Mouse (Mus musculus) lung, postnatal 14 days (tissue): ENCODE data around the gene Arhgdib.
"Not testable (repeated sequence)": the region's sequence is repeated elsewhere in the genome, so short reads cannot be mapped to it uniquely, and the experiment has no call there.

Experiments used
- DNase-seq: peaks from one replicate; pipeline ENCODE4 v3.0.0; 2021

The Arhgdib gene

DNA sequence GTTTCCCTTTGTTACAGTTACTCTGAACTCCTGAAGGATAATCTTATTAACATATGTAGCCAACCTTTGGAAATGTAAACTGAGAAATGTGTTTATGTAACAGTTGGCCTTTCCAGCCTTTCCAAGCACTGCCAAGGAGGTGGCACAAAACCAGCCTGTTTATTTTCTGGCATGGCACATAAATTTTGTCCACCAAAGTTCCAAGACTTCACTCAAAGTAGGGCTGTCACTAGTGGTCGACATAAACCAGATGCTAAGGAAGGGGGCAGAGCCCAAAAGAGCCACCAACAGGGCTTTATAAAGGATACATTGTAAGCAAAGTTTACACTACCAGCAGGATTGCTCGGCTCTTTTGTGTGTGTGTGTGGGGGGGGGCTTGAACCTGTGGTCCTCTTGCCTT, 23.8 kb downstream of the Arhgdib start:
- DNase-seq, result no peak

GRCm38 (mm10) chr6:136915721-136916395, 25.8 kb downstream of the Arhgdib start:
- no peak for DNase-seq

GRCm38 (mm10) chr6:136914234-136914633, 27.5 kb downstream of the Arhgdib start:
- no peak for DNase-seq

GRCm38 (mm10) chr6:136913384-136914126, 28.1 kb downstream of the Arhgdib start:
- peak; percentile 53 for DNase-seq

GRCm38 (mm10) chr6:136912751-136913265, 28.9 kb downstream of the Arhgdib start:
- no peak for DNase-seq

DNA sequence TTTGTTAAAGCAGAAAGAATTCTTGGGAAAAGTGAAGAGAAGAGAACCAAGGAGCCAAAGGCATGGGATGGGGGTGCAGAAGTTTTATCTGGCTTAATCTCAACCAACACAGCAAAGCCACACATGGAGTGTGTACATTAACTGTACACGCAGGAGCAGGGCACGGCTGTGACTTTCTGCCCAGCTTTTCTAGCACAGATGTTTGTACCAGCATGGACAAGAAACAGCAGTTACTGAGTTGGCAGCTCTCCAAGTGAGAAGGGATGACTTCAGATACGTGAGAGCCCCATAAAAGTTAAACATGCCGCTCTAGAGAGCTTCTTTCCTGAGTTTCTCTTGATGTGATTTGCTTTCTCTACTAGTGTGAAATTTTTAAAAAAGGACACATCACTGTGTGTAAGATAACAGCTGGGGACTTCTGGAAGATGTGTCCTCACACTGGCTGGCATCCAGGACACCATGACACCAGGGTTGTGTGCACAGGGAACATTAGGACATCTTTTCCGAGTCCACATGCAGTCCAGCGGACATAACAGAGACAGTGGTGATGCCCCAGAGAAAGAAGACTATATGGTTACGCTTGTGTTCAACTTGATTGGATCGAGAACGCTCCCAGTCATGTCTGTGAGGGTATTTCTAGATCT, 31.3 kb downstream of the Arhgdib start:
- peak; percentile 63 for DNase-seq

DNA sequence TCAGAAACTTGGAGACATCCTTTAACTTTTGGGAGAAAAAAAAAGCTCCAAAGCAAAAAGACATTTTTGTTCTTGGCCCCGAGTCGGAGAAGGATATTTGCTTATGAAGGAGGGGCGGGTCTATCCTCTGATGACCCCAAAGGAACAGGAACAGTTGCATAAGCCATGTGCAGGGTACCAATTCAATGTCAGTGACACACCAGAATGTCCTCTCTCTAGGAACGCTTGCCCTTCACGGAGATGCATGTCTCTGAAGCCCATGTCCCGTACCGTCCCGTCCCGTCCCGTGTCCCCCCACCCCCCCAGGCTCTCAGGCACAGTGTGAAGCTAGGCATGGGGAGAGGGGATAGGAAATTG, 34.8 kb downstream of the Arhgdib start:
- peak; percentile 40 for DNase-seq

DNA sequence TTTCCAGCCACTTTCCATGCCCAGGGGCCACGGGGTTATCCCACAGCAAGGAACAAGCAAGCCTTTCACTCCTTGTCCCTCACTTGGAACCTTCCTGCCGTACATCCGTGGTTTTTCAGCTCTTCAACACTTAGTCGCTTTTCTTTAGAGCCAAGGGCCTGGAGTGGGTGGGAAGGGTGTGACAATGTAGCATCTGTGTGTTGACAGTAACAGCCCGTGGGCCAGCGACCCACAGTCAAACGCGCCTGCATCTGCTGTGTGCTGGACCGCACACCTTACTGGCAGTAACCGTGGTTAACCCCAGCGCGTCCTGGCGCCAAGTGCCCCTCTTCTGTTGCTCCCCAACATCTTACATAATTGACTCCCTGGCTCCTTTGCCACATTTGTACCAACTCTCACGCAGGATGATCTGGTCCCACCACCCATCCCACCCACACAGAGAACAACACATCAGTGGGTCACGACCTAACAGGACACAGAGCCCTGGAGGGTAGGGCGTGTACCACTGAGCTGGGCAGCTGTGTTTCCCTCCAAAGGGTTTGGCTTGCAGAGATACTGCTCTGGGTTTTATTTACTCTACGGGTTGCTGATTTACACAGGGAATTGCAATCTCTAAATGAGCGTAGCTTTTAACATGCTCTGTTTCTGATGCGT, 35.3 kb downstream of the Arhgdib start:
- DNase-seq, result no peak

GRCm38 (mm10) chr6:136903885-136904470, 37.7 kb downstream of the Arhgdib start:
- DNase-seq, result no peak

DNA sequence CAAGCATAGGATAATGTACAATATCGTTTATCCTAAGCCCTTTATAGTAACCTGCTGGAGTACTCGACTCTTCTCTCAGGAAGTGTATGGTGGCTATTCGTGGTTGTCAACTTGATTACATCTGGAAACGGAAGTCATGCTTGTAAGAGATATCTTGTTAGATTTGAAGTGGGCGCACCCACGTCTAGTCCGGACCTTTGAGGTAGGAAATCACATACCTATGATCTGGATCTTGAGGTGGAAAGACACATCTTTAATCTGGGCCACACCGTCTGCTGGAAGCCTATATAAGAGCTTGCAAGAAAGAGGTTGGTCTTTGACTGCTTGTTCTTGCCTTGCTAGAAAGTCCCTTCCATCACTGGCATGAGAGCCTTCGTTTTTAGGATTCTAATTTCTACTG, 39.2 kb downstream of the Arhgdib start:
- no peak for DNase-seq

DNA sequence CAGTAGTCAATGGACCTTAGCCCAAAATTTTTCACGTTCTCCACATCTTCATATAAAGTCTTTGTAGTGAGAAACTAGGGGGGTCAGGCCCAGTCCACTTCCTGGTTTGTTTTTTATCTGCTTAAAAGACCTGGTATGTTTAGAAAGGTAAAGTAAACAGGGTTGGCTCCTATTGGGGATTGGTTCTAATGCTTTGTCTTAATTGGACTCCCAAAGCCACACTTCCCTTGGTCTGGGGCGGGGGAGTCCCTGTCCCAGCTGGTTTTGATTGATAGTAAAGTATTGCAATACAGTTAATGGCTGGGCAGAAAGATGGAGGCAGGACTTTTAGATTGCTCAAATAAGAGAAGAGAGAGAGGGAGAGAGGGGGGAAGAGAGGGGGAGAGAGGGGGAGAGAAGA, 40.7 kb downstream of the Arhgdib start:
- no peak for DNase-seq

DNA sequence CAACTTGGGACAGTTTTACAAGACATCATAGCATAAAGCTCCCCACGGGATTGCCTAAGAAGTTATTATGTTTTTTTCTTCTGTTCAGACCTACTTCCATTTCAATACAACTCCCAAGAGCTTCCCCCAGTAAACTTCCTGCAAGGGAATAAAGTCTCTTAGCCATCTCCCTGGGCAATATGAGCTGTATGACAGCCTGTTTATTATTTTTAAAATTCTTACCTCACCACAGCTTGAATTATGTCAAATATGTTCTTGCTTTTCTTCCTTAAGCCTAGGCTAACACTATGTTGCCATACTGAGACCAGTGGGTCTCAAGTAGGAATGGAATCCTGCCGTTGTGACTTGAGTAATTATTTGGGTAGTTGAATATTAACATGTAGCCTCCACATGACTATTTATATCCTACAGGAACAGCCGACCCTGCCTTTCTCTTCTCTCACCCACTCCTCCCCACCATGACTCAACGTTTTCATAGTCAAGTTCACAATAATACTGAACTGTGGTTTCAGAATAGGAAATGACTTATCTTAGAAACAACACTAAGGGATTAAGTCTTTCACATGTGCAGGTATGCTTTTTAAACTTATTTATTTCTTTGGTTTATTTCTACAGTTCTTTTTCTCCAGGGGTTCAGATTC, 41.2 kb downstream of the Arhgdib start:
- no peak for DNase-seq

GRCm38 (mm10) chr6:136898954-136899353, 42.7 kb downstream of the Arhgdib start:
- no peak for DNase-seq

GRCm38 (mm10) chr6:136898222-136898621, 43.5 kb downstream of the Arhgdib start:
- DNase-seq, result peak; percentile 75

GRCm38 (mm10) chr6:136897789-136898188, 43.9 kb downstream of the Arhgdib start:
- no peak for DNase-seq

DNA sequence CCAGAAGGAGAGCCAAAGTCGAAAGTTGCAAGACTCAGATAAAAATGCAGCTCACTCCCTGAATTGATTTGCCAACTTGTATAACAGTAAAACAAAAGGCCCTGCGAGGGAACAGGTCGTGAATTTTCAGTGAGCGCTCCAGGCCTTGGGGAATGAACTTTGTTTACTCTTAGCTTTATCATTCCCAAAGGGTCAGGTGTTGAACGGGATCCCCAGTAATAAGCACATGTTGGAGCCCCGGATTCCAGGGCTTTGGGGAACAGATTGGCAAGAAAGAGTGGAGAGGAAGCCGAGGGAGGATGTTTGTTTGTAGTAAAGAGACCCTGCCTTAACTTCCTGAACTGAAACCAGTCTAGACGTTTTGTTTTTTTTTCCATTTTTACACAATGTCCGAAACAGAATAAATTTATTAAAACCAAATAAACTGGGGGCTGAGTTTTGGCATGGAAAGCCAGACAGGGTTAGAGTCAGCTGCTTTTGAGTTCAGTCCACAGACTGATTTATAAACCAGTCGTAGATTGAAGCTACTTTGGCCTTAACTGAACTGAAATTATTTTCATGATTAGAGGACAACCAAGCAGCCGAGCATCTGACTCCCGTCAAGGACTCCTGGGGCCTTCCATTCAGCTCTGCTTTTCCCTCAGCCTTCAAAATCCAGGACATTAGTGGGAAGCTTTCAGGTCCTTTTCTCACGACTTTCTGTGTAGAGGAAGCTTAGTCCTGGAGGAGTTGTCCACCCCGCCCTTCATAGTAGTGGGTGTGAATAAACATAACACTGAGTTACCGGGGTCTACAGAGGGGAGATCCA, 47.0 kb downstream of the Arhgdib start:
- no peak for DNase-seq

DNA sequence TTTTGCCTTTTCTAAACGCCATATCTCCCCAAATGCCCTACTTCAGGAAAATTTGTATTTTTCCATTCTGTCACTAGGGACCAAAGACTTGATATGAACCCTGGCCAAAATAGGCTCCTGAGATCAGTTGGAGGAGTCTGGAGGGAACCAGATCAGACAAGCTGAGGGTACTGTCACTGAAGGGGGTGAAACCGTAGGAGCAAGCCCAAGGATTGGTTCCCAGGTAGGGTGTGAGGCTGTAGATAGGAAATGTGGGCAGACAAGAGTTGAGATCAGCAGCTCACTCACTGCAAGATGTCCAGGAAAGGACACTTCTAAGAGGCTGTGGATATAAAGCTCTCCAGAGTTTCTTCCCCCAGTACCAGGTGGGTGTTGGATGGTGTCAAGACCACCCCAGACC, 49.7 kb downstream of the Arhgdib start:
- no peak for DNase-seq

DNA sequence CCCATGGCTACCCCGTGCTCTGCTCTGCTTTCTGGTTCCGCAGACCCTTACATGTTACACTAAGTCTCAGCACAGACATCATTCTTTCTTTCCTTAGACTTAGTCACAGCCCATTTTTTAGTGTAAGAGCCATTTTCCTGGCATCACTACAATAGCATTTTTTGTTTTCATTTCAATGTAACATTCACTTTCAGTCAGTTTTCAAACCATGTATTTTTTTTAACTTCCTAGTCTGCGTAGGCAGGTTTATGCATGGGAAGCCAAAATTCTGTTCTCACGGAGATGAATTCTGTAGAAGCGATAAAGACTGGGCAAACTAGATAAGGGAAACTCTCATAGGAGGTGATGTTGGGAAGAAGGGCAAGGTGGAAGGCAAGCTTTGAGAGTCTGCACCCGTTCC, 52.1 kb downstream of the Arhgdib start:
- DNase-seq, result no peak

DNA sequence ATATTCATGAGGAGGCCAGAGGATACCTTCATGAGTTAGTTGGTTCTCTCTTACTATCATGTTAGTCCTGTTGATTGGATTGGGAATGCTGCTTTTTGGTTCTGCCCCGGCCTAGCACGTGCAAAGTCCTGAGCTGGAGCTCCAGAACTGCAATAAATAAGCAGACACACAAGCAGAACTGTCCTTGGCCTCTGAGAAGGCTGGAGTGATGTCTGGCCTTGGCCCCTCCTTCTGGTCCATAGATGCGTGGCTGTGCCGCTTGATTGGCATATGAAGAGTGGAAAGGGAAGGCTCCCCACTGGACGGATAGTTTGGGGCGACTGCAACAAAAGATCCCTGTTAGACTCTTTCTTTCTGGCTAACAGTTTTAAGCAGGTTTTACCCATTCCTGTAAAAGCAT, 52.6 kb downstream of the Arhgdib start:
- no peak for DNase-seq

GRCm38 (mm10) chr6:136887854-136888253, 53.8 kb downstream of the Arhgdib start:
- peak; percentile 70 for DNase-seq

DNA sequence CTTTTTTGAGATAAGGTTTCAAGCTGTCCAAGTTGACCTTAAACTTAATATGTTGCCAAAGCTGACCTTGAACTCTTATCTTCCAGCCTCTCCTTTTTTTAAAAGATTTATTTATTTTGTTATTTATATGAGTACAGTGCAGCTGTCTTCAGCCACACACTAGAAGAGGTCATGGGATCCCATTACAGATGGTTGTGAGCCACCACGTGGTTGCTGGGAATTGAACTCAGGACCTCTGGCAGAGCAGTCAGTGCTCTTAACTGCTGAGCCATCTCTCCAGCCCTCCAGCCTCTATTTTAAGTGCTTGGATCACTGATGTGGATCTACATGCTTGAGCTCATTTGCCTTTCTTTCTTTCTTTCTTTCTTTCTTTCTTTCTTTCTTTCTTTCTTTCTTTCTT, 56.9 kb downstream of the Arhgdib start:
- DNase-seq, result not testable (repeated sequence)

DNA sequence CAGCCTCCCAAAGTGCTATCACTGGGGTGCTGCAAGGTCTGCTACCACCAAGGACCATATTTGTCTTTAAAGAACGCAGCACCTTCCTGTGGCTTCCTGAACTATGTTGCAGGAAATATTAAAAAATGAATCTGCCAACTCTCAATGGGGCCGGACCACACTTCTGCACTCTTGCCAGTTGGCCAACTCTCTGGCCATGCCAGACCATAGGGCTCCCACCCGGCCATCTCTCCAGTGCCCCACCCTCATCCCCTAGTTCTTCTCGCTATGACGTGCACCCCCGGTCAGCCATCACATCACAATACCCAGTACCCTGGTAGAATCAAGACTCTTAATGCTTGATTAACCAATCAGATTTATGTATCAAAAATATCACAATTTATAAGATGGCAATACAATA, 57.7 kb downstream of the Arhgdib start:
- no peak for DNase-seq
